Mouse (Mus musculus) neural tube, embryonic 15.5 days (tissue): ENCODE measurements around the gene Prokr1. TPM values are rescaled to one million over a fixed set of nuclear protein-coding genes. Genes with fewer than 3 reads are reported as not detected.
A peak's percentile ranks its signal among the peaks of the same experiment; 100 is the strongest.
"Not testable (repeated sequence)": the region's sequence is repeated elsewhere in the genome, so short reads cannot be mapped to it uniquely, and the experiment has no call there.

Source experiments
- ATAC-seq: fragments of 200-750 bp; cut with Nextera tagmentation; 2 replicates; pipeline ENCODE4 v1.8.0; 2017; ENCODE audit warnings: mild to moderate bottlenecking, moderate TSS enrichment, moderate library complexity; ENCODE audit not compliant: low FRiP score
- H3K27ac ChIP-seq: fragments of 300-500 bp; sonication (generic); replicated peaks from 2 replicates; pipeline ENCODE4 v1.5.1; 2015; ENCODE audit warnings: mild to moderate bottlenecking, inconsistent platforms
- H3K27me3 ChIP-seq: fragments of 300-500 bp; sonication (generic); replicated peaks from 2 replicates; pipeline ENCODE4 v1.6.1; 2015; ENCODE audit warnings: inconsistent platforms
- H3K36me3 ChIP-seq: fragments of 300-500 bp; sonication (generic); 2 replicates; pipeline ENCODE4 v1.6.1; 2015; ENCODE audit warnings: inconsistent platforms
- H3K4me1 ChIP-seq: fragments of 300-500 bp; sonication (generic); 2 replicates; pipeline ENCODE4 v1.6.1; 2015; ENCODE audit warnings: inconsistent platforms
- H3K4me2 ChIP-seq: fragments of 300-500 bp; sonication (generic); 2 replicates; pipeline ENCODE4 v1.6.1; 2015; ENCODE audit warnings: inconsistent platforms, mild to moderate bottlenecking, moderate library complexity
- H3K4me3 ChIP-seq: fragments of 300-500 bp; sonication (generic); replicated peaks from 2 replicates; pipeline ENCODE4 v1.5.1; 2015; ENCODE audit warnings: mild to moderate bottlenecking, inconsistent platforms
- H3K9ac ChIP-seq: fragments of 300-500 bp; sonication (generic); replicated peaks from 2 replicates; pipeline ENCODE4 v1.6.1; 2015; ENCODE audit warnings: mild to moderate bottlenecking, inconsistent platforms
- H3K9me3 ChIP-seq: fragments of 300-500 bp; sonication (generic); replicated peaks from 2 replicates; pipeline ENCODE4 v1.6.1; 2016; ENCODE audit warnings: inconsistent platforms
- WGBS: fragments of 180-500 bp; shearing (Covaris S2); methylation state at CpG from one replicate; pipeline ENCODE4 v1.1.7; 2015; ENCODE audit warnings: mixed read lengths; 5-methylcytosine and 5-hydroxymethylcytosine counted together
- polyA plus RNA-seq: library from polyadenylated mRNA; unstranded; fragments of >200 nt; fragmentation: Nextera tagmentation; extraction: Ambion mirVana; gene quantifications from 2 replicates; pipeline ENCODE4 v1.2.1, GENCODE M21; 2015

Gene Prokr1
- polyA plus RNA-seq, 1 experiment from 2014 or later = 3.9 TPM

DNA sequence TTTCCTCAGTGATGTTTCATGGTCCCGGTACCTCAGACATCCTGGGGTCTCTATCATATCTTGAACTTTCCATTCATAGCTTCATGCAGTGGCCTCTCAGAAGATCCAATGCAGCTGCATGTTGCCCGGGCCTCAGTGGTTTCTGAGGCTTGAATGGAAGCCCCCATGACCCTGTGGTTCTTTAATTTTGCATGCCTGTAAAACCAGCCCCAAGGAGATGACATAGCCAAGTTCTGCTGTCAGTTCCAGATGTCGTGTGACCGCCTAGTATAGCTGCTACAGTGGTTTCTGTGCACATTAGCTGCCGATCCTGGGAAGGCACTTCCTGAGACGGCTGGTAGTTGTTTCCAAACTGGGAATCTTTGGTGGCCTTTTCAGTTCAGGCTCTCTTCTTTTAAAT is 3.6 kb upstream of the Prokr1 start:
- peaks cover 20% of the 10 kb centered on the region for H3K4me1 ChIP-seq
- H3K4me3 ChIP-seq = no peak overlapping the region
- H3K27me3 ChIP-seq = 0 out of 2 replicates have a peak, but pooled peaks cover 3% of the 10 kb centered on the region
- no peaks in the 10 kb centered on the region for H3K9me3 ChIP-seq
- H3K4me2 ChIP-seq = no peak overlapping the region
- H3K27ac ChIP-seq = no peak overlapping the region
- H3K36me3 ChIP-seq = no peaks in the 10 kb centered on the region
- no peak overlapping the region for H3K9ac ChIP-seq
- no peak for ATAC-seq
- 84% methylated on average over 6 of the region's 6 CpGs for WGBS

GRCm38 (mm10) chr6:87589718-87590393 is 687 bp downstream of the Prokr1 start:
- no peaks in the 10 kb centered on the region for H3K36me3 ChIP-seq
- no peak overlapping the region for H3K27ac ChIP-seq
- peak overlapping the region; percentile 55 for H3K4me3 ChIP-seq
- H3K27me3 ChIP-seq = 0 out of 2 replicates have a peak, but pooled peaks cover 11% of the 10 kb centered on the region
- peak overlapping the region; percentile 81 for H3K4me2 ChIP-seq
- peaks cover 24% of the 10 kb centered on the region for H3K4me1 ChIP-seq
- peak; percentile 40; the same call in 1 of the 2 replicates for ATAC-seq
- 14% methylated on average over 12 of the region's 12 CpGs for WGBS
- no peaks in the 10 kb centered on the region for H3K9me3 ChIP-seq
- H3K9ac ChIP-seq = peak overlapping the region; percentile 32

GRCm38 (mm10) chr6:87583991-87584390 is 6.6 kb downstream of the Prokr1 start:
- ATAC-seq = no peak
- WGBS = 88% methylated on average over 7 of the region's 7 CpGs
- H3K9ac ChIP-seq = no peak overlapping the region
- no peak overlapping the region for H3K27ac ChIP-seq
- 0 out of 2 replicates have a peak, but pooled peaks cover 8% of the 10 kb centered on the region for H3K27me3 ChIP-seq
- H3K36me3 ChIP-seq = no peaks in the 10 kb centered on the region
- no peak overlapping the region for H3K4me3 ChIP-seq
- no peak overlapping the region for H3K4me2 ChIP-seq
- 0 out of 2 replicates have a peak, but pooled peaks cover 8% of the 10 kb centered on the region for H3K4me1 ChIP-seq
- no peaks in the 10 kb centered on the region for H3K9me3 ChIP-seq

DNA sequence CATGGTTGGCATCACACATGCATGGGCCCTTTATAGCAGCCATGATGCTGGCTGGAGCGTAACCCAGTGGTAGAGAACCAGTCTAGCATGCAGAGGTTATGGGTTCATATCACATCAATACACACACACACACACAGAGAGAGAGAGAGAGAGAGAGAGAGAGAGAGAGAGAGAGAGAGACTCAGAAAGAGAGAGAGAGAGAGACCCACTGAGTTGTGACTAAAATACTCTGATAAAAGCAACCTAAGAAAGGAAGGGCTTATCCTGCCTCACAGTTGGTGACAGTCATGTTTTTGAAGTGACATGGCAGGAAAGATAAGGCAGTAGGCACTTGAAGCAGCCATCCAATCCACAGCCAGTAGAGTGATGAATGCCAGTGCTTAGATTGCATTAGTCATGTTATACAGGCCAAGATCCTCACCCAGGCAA is 7.3 kb downstream of the Prokr1 start:
- Histone ChIP-seq H3K4me2 (no peak overlapping the region), H3K27ac (no peak overlapping the region), H3K4me1 (peaks cover 4% of the 10 kb centered on the region; the same call in 1 of the 2 replicates), H3K36me3 (no peaks in the 10 kb centered on the region), H3K9ac (no peak overlapping the region), H3K9me3 (no peaks in the 10 kb centered on the region), H3K27me3 (0 out of 2 replicates have a peak, but pooled peaks cover 3% of the 10 kb centered on the region), H3K4me3 (no peak overlapping the region)
- ATAC-seq = no peak
- WGBS = 100% methylated on average over 1 of the region's 1 CpGs

DNA sequence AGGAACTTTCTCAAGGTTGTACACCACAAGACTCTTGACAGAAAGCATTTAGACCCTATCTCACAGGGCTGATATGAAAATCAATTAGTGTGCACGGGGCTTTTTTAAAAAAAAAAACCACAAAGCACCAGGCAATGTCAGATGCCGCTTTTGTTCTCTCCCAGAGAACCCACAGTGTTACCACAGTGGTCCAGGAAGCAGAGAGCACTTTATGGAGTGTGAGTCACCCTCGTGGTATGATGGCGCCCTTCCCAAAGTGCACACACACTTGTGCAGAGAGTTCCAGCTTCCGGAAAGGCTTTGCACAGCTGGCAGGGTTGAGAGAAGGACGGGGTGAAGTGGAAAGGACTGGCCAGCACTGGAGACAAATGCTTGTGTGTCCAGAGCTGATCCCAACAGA is 8.1 kb downstream of the Prokr1 start:
- Histone ChIP-seq H3K27ac (no peak overlapping the region), H3K36me3 (no peaks in the 10 kb centered on the region), H3K27me3 (no peaks in the 10 kb centered on the region), H3K4me2 (no peak overlapping the region), H3K9me3 (no peaks in the 10 kb centered on the region), H3K4me3 (no peak overlapping the region), H3K9ac (no peak overlapping the region), H3K4me1 (peaks cover 6% of the 10 kb centered on the region; the same call in 1 of the 2 replicates)
- ATAC-seq = no peak
- 79% methylated on average over 6 of the region's 6 CpGs for WGBS

- Histone ChIP-seq H3K9ac (no peak overlapping the region), H3K4me1 (peaks cover 3% of the 10 kb centered on the region; the same call in 1 of the 2 replicates), H3K27ac (no peak overlapping the region), H3K9me3 (no peaks in the 10 kb centered on the region), H3K4me3 (no peak overlapping the region), H3K36me3 (no peaks in the 10 kb centered on the region), H3K4me2 (no peak overlapping the region), H3K27me3 (no peaks in the 10 kb centered on the region)
- 90% methylated on average over 18 of the region's 18 CpGs for WGBS
- no peak for ATAC-seq
These were observed 9.0 kb downstream of the Prokr1 start for GRCm38 (mm10) chr6:87581581-87581980.

DNA sequence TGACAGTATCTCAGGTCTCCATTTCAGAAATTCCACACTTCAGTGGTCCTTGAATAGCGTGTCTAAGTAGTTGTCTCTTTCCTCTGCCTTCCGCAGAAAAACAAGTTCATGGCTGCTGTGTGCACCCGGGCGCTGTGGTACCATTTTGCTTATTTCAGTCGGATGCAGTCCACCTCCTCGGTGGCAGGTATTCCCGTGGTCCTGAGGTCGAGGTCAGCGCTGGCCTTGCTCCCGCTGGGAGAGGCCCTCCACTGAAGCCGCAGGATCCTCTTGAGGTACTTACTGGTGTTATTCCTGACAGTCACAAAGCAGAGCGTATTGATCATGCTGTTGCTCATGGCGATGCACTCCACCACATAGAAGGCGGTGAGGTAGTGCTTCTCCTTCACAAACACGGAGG is 9.5 kb downstream of the Prokr1 start:
- H3K27me3 ChIP-seq = no peaks in the 10 kb centered on the region
- no peak overlapping the region for H3K27ac ChIP-seq
- whole genome bisulfite sequencing = 86% methylated on average over 15 of the region's 15 CpGs
- no peak overlapping the region for H3K4me2 ChIP-seq
- ATAC-seq = no peak
- H3K4me3 ChIP-seq = no peak overlapping the region
- H3K4me1 ChIP-seq = peaks cover 3% of the 10 kb centered on the region; the same call in 1 of the 2 replicates
- no peaks in the 10 kb centered on the region for H3K9me3 ChIP-seq
- H3K9ac ChIP-seq = no peak overlapping the region
- H3K36me3 ChIP-seq = no peaks in the 10 kb centered on the region

- H3K4me1 ChIP-seq = peaks cover 3% of the 10 kb centered on the region; the same call in 1 of the 2 replicates
- no peaks in the 10 kb centered on the region for H3K27me3 ChIP-seq
- no peaks in the 10 kb centered on the region for H3K9me3 ChIP-seq
- no peak overlapping the region for H3K4me2 ChIP-seq
- H3K36me3 ChIP-seq = no peaks in the 10 kb centered on the region
- no peak overlapping the region for H3K9ac ChIP-seq
- ATAC-seq = no peak
- no peak overlapping the region for H3K4me3 ChIP-seq
- H3K27ac ChIP-seq = no peak overlapping the region
- 34% methylated on average over 9 of the region's 9 CpGs for WGBS
These were observed 12.3 kb downstream of the Prokr1 start for GRCm38 (mm10) chr6:87578247-87578646.

DNA sequence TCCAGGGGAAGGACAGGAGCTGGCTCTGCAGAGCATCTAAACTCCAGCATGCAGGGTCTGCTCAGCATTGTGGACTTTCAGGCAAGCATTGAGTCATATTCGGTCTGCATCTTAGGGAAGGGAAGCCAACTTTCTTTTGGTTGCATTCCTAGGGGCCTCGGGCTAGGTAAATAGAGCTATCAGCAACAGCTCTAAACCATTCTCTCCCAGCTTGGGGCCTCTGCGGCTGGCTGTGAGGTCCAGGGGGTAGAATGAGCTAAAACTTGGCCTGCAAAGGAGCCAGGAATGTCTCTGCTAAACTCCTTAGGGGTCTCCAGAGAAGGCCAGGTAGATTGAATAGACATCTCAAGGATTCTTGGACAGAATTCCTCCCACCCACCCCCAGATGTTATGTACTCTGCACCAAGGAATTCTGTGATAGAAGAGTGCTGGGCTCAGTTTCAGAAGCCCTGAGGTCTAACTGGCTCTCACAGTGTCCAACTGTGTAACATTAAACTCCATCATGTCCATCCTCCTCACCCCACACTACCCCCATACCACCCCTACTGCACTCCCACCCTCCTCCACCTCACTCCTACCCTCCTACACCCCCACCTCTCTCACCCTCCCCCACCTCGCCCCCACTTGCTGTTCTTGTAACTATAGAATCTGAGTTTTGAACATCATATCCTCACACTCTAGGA is 13.8 kb downstream of the Prokr1 start:
- 47% methylated on average over 4 of the region's 4 CpGs for WGBS
- no peak for ATAC-seq
- H3K27ac ChIP-seq = no peak overlapping the region

GRCm38 (mm10) chr6:87571863-87572262 is 18.7 kb downstream of the Prokr1 start:
- not testable (repeated sequence) for H3K9ac ChIP-seq, H3K4me2 ChIP-seq, H3K4me3 ChIP-seq, H3K27ac ChIP-seq, H3K4me1 ChIP-seq, H3K9me3 ChIP-seq, ATAC-seq, H3K27me3 ChIP-seq, H3K36me3 ChIP-seq

More for the DNA sequence above, 13.8 kb downstream of the Prokr1 start:
- Histone ChIP-seq H3K27me3 (no peaks in the 10 kb centered on the region), H3K4me3 (no peak overlapping the region), H3K4me1 (peaks cover 3% of the 10 kb centered on the region; the same call in 1 of the 2 replicates), H3K9me3 (no peaks in the 10 kb centered on the region), H3K4me2 (no peak overlapping the region), H3K36me3 (no peaks in the 10 kb centered on the region), H3K9ac (no peak overlapping the region)

DNA sequence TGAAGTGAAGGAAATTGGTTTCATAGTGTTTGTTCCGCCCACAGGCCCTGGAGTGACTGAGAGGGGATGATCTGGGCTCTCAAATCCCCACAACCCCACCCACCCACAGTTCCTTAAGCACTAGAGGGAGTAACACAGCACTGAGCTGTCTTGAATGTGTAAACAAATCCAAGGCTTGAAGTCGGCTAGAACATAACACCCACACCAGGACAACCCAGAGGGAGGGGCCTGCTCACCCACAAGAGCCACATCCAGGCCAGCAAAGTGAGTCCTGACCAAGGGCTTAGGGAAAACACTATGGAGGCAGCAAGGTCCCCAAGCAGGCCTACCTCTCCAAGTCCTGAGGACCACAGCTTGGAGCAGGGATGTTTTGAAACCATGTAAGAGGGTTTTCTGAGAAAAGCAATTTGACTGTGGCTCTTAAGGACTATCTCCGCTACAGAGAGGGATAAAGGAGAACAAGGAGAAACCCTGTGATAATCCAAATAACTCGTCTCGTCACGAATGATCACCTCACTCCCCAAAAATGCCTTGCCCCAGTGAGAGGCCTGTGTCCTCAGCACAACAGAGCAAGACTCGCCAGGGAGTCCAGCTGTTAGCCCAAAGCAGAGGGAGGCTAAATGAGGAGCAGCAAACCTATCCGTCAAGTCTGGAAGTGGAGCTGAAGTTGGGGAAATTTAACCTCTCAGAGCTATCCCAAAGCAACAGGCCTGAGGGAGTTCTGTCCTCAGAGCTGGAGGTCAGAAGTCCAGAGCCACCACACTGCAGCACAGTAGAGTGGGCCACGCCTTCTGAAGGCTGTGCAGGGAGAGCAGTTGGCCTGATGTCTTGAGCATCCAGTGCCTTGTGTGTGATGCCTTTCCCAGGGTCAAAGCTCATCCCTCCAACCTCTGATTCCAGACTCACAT is 22.6 kb downstream of the Prokr1 start:
- no peak for ATAC-seq
- Histone ChIP-seq H3K4me2 (no peak overlapping the region), H3K27me3 (no peaks in the 10 kb centered on the region), H3K36me3 (no peaks in the 10 kb centered on the region), H3K27ac (no peak overlapping the region), H3K4me1 (no peaks in the 10 kb centered on the region), H3K9ac (no peak overlapping the region), H3K9me3 (no peaks in the 10 kb centered on the region), H3K4me3 (no peak overlapping the region)
- 67% methylated on average over 9 of the region's 9 CpGs for WGBS
